Mouse (Mus musculus) thymus, adult 18-20 months (tissue): ENCODE measurements around the gene Slfn14.
"Not testable (repeated sequence)": the region's sequence is repeated elsewhere in the genome, so short reads cannot be mapped to it uniquely, and the experiment has no call there.

ENCODE experiments used
- DNase-seq, 2 experiments: peaks; one replicate each; pipeline ENCODE4 v3.0.0; 2022; ENCODE audit warnings: mixed read lengths in 2 of 2

Gene Slfn14

GRCm38 (mm10) chr11:83286566-83286965 is at the start of gene Slfn14:
Gene Slfn14 (minus strand): TSS chr11:83286726.
- no peak for DNase-seq

GRCm38 (mm10) chr11:83335826-83336225 is 49.3 kb upstream of the Slfn14 start:
- DNase-seq, result no peak

- peak; percentile 2 to 15 for DNase-seq
These were observed 40.9 kb upstream of the Slfn14 start for GRCm38 (mm10) chr11:83327427-83327826.

- DNase-seq, result not testable (repeated sequence)
These were observed 40.2 kb upstream of the Slfn14 start for GRCm38 (mm10) chr11:83326692-83327091.

- no peak for DNase-seq
These were observed 32.5 kb upstream of the Slfn14 start for GRCm38 (mm10) chr11:83319048-83319447.

GRCm38 (mm10) chr11:83312471-83312870 is 25.9 kb upstream of the Slfn14 start:
- DNase-seq, result no peak

- no peak for DNase-seq
These were observed 20.3 kb upstream of the Slfn14 start for GRCm38 (mm10) chr11:83306700-83307253.

- no peak for DNase-seq
These were observed 18.0 kb upstream of the Slfn14 start for GRCm38 (mm10) chr11:83304485-83304884.

- DNase-seq, result peak in 1 of 2 experiments; percentile 9
These were observed 17.2 kb upstream of the Slfn14 start for GRCm38 (mm10) chr11:83303751-83304150.

- DNase-seq, result peak; percentile 87 to 91
These were observed 16.2 kb upstream of the Slfn14 start, which contains the start of gene Pex12 for GRCm38 (mm10) chr11:83302526-83303251. Gene Pex12 (minus strand): TSS chr11:83302586.

GRCm38 (mm10) chr11:83302124-83302523 is 15.6 kb upstream of the Slfn14 start:
- DNase-seq, result peak; percentile 26 to 44

GRCm38 (mm10) chr11:83301431-83301831 is 14.9 kb upstream of the Slfn14 start:
- no peak for DNase-seq

GRCm38 (mm10) chr11:83299724-83300123 is 13.2 kb upstream of the Slfn14 start:
- DNase-seq, result peak in 1 of 2 experiments; percentile 8

GRCm38 (mm10) chr11:83298225-83299195 is 12.0 kb upstream of the Slfn14 start, which contains the start of gene Ap2b1:
Gene Ap2b1 (plus strand): TSS chr11:83299024.
- peak; percentile 94 to 96 for DNase-seq

GRCm38 (mm10) chr11:83297816-83298215 is 11.3 kb upstream of the Slfn14 start:
- no peak for DNase-seq

- no peak for DNase-seq
These were observed 7.6 kb upstream of the Slfn14 start for GRCm38 (mm10) chr11:83294133-83294532.

- DNase-seq, result no peak
These were observed 6.7 kb upstream of the Slfn14 start for GRCm38 (mm10) chr11:83293182-83293581.

GRCm38 (mm10) chr11:83292251-83292587 is 5.7 kb upstream of the Slfn14 start:
- no peak for DNase-seq

- peak; percentile 91 to 95 for DNase-seq
These were observed 5.1 kb upstream of the Slfn14 start for GRCm38 (mm10) chr11:83291375-83292250.

- no peak for DNase-seq
These were observed 3.1 kb upstream of the Slfn14 start for GRCm38 (mm10) chr11:83289633-83290032.

GRCm38 (mm10) chr11:83289036-83289435 is 2.5 kb upstream of the Slfn14 start:
- no peak for DNase-seq

GRCm38 (mm10) chr11:83285627-83286026 is 899 bp downstream of the Slfn14 start:
- no peak for DNase-seq
